Mouse (Mus musculus): ENCODE measurements around the gene Rsph3b. TPM values are rescaled to one million over a fixed set of nuclear protein-coding genes. Genes with fewer than 3 reads are reported as not detected.

Gene Rsph3b
- polyA plus RNA-seq, 1 experiment, result 9.0 TPM

DNA sequence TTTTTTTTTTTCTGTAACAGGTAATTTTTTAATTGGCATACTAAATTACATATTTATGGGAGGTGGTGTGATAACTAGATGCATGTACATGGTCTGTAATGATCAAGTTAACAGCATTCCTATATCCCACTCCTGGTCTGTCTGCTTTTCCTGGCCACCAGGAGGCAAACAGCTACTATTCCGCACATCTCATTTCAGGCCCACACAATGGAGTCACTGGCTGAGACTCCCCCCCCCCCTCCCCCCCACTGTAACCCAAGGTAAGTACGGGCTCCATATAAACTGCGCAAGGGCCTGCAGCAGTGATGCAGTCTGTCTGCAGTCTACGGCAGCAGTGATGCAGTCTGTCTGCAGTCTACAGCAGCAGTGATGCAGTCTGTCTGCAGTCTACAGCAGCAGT, 51.7 kb downstream of the Rsph3b start:
- WGBS, result 99% methylated on average over 4 of the region's 4 CpGs
- no peak for DNase-seq (ENCODE audit: low read depth in 1 of 2, low spot score in 2 of 2)
- no peak overlapping the region for H3K4me3 ChIP-seq (ENCODE audit: extremely low read depth, insufficient read depth, insufficient read length)
- H3K4me1 ChIP-seq (ENCODE audit: control insufficient read depth, insufficient read depth, insufficient read length), result no peaks in the 10 kb centered on the region
- H3K36me3 ChIP-seq (ENCODE audit: control insufficient read depth, insufficient read depth, low read length), result no peaks in the 10 kb centered on the region
- H3K27me3 ChIP-seq (ENCODE audit: control insufficient read depth, insufficient read depth, low read length), result no peaks in the 10 kb centered on the region
- H3K27ac ChIP-seq (ENCODE audit: insufficient read depth, low read length), result no peak overlapping the region
- TF ChIP-seq CTCF (IDR thresholded peaks at IDR 0.05; ENCODE audit: extremely low read depth, insufficient read depth, insufficient read length, insufficient replicate concordance) (no peak), POLR2A (IDR thresholded peaks at IDR 0.05; ENCODE audit: low read depth, low read length) (no peak)

DNA sequence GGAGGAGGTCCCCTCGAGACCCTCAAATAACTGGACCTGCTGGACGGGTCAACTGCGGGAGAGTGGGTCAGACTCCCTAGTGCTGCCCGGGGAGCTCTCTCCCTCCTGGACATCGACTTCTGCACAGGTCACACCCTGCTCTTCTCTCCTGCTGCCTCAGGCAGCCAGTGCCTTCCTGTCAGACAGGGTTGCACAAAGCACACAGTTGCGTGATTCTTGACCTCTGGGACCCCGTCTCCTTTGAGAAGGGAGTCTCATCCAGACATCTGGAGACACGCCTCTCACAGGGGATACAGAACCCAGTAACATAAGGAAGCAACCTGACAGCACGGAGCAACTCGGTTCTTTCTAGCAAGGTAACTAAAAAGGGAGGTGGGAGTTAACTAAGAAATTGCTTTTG, 55.1 kb downstream of the Rsph3b start:
- Histone ChIP-seq H3K27me3 (ENCODE audit: control insufficient read depth, insufficient read depth, low read length) (no peaks in the 10 kb centered on the region), H3K27ac (ENCODE audit: insufficient read depth, low read length) (no peak overlapping the region), H3K4me3 (ENCODE audit: extremely low read depth, insufficient read depth, insufficient read length) (no peak overlapping the region), H3K4me1 (ENCODE audit: control insufficient read depth, insufficient read depth, insufficient read length) (no peaks in the 10 kb centered on the region), H3K36me3 (ENCODE audit: control insufficient read depth, insufficient read depth, low read length) (no peaks in the 10 kb centered on the region)
- WGBS, result 91% methylated on average over 10 of the region's 10 CpGs
- TF ChIP-seq POLR2A (IDR thresholded peaks at IDR 0.05; ENCODE audit: low read depth, low read length), result no peak
- TF ChIP-seq CTCF (IDR thresholded peaks at IDR 0.05; ENCODE audit: extremely low read depth, insufficient read depth, insufficient read length, insufficient replicate concordance), result no peak
- no peak for DNase-seq (ENCODE audit: low read depth in 1 of 2, low spot score in 2 of 2)

DNA sequence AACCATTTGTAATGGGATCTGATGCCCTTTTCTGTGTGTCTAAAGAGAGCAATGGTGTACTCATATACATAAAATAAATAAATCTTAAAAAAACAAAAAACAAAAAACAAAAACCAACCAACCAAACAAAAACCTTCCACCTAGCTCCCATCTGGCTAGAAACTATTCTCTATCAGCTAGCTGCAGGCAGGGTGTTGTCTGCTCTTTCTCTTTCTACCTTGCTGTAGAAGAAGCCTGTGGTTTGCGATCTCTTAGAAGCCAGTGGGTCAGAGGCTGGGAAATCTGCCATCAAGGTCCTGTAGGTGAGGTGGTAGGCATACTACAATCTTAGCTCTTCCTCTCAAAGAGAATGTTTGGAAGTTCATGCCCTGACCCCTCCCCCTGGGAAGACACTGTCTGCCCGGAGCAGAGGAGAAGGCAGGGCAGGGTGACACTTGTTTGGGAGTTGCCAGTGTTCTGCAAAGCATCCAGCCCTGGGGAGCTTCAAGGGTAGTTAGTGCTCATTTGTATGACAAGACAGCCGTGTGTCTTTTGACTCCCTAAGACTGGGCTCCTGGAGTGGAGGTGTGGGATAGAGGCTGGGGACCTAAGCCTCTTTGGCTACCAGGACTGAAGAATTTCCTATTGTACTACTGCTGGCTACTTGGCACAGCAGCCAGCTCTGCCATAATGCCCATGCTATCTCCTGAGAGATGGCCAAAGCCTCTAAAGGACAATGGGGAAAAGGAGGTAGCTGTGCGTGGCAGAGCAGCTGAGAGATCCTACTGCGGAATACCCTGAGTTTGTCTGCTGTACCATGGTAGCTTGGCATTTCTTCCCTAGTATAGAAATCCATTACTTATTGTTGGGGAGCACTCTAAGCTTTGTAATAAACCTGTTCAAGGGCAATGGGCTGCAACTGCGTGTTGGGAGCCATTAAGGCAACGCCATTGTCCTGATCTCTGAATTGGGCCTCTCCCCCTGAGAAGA, 56.2 kb downstream of the Rsph3b start:
- Histone ChIP-seq H3K27ac (ENCODE audit: insufficient read depth, low read length) (no peak overlapping the region), H3K4me1 (ENCODE audit: control insufficient read depth, insufficient read depth, insufficient read length) (no peaks in the 10 kb centered on the region)
- 82% methylated on average over 7 of the region's 7 CpGs for WGBS

DNA sequence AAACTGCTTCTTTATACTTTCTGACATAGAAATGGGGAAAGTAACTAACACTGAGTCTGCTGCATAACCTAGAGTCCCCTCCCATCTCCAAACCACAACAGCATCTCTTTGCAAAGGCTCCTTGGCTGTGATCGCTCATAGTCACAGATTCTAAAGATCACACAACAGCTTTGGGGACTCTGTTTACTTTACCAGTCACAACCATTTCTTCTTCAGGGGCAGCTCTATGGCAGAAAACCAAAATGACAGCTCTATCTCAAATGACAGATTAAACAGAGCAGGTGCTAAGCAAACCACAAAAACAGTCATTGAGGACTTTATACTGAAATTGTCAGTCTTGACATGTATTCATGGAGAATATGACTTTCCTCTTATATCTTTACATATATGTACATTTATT, 62.0 kb downstream of the Rsph3b start:
- no peak for DNase-seq (ENCODE audit: low read depth in 1 of 2, low spot score in 2 of 2)
- Histone ChIP-seq H3K4me3 (ENCODE audit: extremely low read depth, insufficient read depth, insufficient read length) (no peak overlapping the region), H3K27me3 (ENCODE audit: control insufficient read depth, insufficient read depth, low read length) (no peaks in the 10 kb centered on the region), H3K27ac (ENCODE audit: insufficient read depth, low read length) (no peak overlapping the region), H3K4me1 (ENCODE audit: control insufficient read depth, insufficient read depth, insufficient read length) (no peaks in the 10 kb centered on the region), H3K36me3 (ENCODE audit: control insufficient read depth, insufficient read depth, low read length) (no peaks in the 10 kb centered on the region)
- WGBS, result 49% methylated on average over 1 of the region's 1 CpGs
- no peak for TF ChIP-seq CTCF (IDR thresholded peaks at IDR 0.05; ENCODE audit: extremely low read depth, insufficient read depth, insufficient read length, insufficient replicate concordance)
- no peak for TF ChIP-seq POLR2A (IDR thresholded peaks at IDR 0.05; ENCODE audit: low read depth, low read length)

More for the DNA sequence above, 56.2 kb downstream of the Rsph3b start:
- H3K4me3 ChIP-seq (ENCODE audit: extremely low read depth, insufficient read depth, insufficient read length), result no peak overlapping the region
- H3K27me3 ChIP-seq (ENCODE audit: control insufficient read depth, insufficient read depth, low read length), result no peaks in the 10 kb centered on the region
- TF ChIP-seq CTCF (IDR thresholded peaks at IDR 0.05; ENCODE audit: extremely low read depth, insufficient read depth, insufficient read length, insufficient replicate concordance) (no peak), POLR2A (IDR thresholded peaks at IDR 0.05; ENCODE audit: low read depth, low read length) (no peak)
- DNase-seq (ENCODE audit: low read depth in 1 of 2, low spot score in 2 of 2), result no peak
- H3K36me3 ChIP-seq (ENCODE audit: control insufficient read depth, insufficient read depth, low read length), result no peaks in the 10 kb centered on the region

DNA sequence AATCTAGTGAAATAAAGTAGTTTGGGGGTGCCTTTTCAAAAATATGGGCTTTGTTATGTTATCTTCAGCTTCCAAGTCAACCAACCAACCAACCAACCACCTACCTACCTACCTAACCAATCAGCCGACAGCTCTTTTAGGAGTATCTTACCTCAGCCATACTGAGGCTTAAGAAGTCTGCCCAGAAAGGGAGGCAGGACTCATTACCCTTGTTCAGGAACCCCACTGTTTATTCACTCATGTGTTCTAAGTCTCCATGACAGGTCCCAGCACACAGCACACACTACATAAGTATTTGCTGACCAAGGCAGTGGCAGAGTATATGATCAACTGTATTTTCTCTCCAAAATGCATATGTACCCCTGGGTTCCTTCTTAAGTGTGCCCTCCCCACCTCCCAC, 64.0 kb downstream of the Rsph3b start:
- TF ChIP-seq POLR2A (IDR thresholded peaks at IDR 0.05; ENCODE audit: low read depth, low read length), result no peak
- TF ChIP-seq CTCF (IDR thresholded peaks at IDR 0.05; ENCODE audit: extremely low read depth, insufficient read depth, insufficient read length, insufficient replicate concordance), result no peak
- DNase-seq (ENCODE audit: low read depth in 1 of 2, low spot score in 2 of 2), result no peak
- H3K4me3 ChIP-seq (ENCODE audit: extremely low read depth, insufficient read depth, insufficient read length), result no peak overlapping the region
- H3K36me3 ChIP-seq (ENCODE audit: control insufficient read depth, insufficient read depth, low read length), result no peaks in the 10 kb centered on the region
- no peaks in the 10 kb centered on the region for H3K27me3 ChIP-seq (ENCODE audit: control insufficient read depth, insufficient read depth, low read length)
- no peak overlapping the region for H3K27ac ChIP-seq (ENCODE audit: insufficient read depth, low read length)
- 93% methylated on average over 1 of the region's 1 CpGs for WGBS
- H3K4me1 ChIP-seq (ENCODE audit: control insufficient read depth, insufficient read depth, insufficient read length), result no peaks in the 10 kb centered on the region

DNA sequence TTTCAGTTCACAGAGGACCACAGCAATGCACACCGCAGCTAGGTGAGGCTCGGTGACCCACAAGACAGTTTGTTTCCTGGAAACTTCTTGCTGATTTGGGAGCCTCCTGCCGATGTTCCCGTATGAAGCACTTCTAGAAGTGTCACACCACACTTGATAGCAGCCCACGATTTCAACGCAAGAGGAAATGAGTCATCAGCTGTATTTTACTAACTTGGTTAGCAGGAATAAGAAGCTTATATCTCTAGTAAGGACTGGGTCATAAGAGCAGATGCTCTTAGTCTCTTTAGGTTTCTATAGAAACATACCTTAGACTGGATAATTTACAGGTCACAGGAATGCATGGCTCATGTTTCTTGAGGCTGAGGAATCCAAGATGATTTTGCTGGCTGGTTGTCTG, 67.2 kb downstream of the Rsph3b start:
- H3K27ac ChIP-seq (ENCODE audit: insufficient read depth, low read length), result no peak overlapping the region
- no peaks in the 10 kb centered on the region for H3K36me3 ChIP-seq (ENCODE audit: control insufficient read depth, insufficient read depth, low read length)
- no peak overlapping the region for H3K4me3 ChIP-seq (ENCODE audit: extremely low read depth, insufficient read depth, insufficient read length)
- no peaks in the 10 kb centered on the region for H3K4me1 ChIP-seq (ENCODE audit: control insufficient read depth, insufficient read depth, insufficient read length)
- no peaks in the 10 kb centered on the region for H3K27me3 ChIP-seq (ENCODE audit: control insufficient read depth, insufficient read depth, low read length)
- no peak for TF ChIP-seq POLR2A (IDR thresholded peaks at IDR 0.05; ENCODE audit: low read depth, low read length)
- TF ChIP-seq CTCF (IDR thresholded peaks at IDR 0.05; ENCODE audit: extremely low read depth, insufficient read depth, insufficient read length, insufficient replicate concordance), result no peak
- no peak for DNase-seq (ENCODE audit: low read depth in 1 of 2, low spot score in 2 of 2)
- 49% methylated on average over 6 of the region's 6 CpGs for WGBS

DNA sequence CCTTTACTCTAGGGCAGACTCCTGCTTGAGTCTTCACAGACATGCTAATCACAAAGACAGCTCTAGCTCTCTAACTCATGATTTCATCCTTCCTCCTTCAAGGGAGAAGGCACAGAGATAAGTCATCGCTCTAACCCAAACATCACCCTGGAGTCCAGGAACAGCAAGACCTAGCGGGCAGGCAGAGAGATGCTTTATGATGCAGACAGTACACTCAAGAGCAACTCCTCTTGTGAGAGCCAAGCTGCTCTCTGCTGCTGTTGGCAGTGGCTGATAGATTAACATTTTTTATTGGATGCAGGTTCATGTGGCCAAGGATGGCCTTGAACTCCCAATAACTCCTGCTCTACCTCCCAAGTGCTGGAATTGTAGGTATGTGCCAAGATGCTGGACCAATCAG, 77.1 kb downstream of the Rsph3b start:
- Histone ChIP-seq H3K27me3 (ENCODE audit: control insufficient read depth, insufficient read depth, low read length) (no peaks in the 10 kb centered on the region), H3K27ac (ENCODE audit: insufficient read depth, low read length) (no peak overlapping the region), H3K4me3 (ENCODE audit: extremely low read depth, insufficient read depth, insufficient read length) (no peak overlapping the region), H3K36me3 (ENCODE audit: control insufficient read depth, insufficient read depth, low read length) (no peaks in the 10 kb centered on the region), H3K4me1 (ENCODE audit: control insufficient read depth, insufficient read depth, insufficient read length) (no peaks in the 10 kb centered on the region)
- DNase-seq (ENCODE audit: low read depth in 1 of 2, low spot score in 2 of 2), result no peak
- WGBS, result 91% methylated on average over 2 of the region's 2 CpGs
- TF ChIP-seq CTCF (IDR thresholded peaks at IDR 0.05; ENCODE audit: extremely low read depth, insufficient read depth, insufficient read length, insufficient replicate concordance) (no peak), POLR2A (IDR thresholded peaks at IDR 0.05; ENCODE audit: low read depth, low read length) (no peak)
